Mouse (Mus musculus) left cerebral cortex, postnatal 10 days (tissue): ENCODE measurements around the gene Gm21970. TPM values are rescaled to one million over a fixed set of nuclear protein-coding genes. Genes with fewer than 3 reads are reported as not detected.

Experiments
- DNase-seq, 2 experiments: peaks; one replicate each; pipeline ENCODE4 v3.0.0; 2021 to 2022; ENCODE audit warnings: low spot score in 2 of 2, mixed read lengths in 1 of 2; ENCODE audit errors: extremely low spot score in 1 of 2
- intact Hi-C: fragments of 180-260 bp; cut with DNase I; formaldehyde crosslinking; loops from one replicate; pipeline ENCODE4 v1.15.1; 2025
- total RNA-seq, 2 experiments: library from RNA; stranded (reverse); gene quantifications; 2 replicates each; pipeline ENCODE4 v1.2.3; 2021

Gene Gm21970
- not detected for total RNA-seq

GRCm38 (mm10) chr16:91391421-91391820, at the start of gene Gm21970:
Gene Gm21970 (plus strand): TSS chr16:91391721.
- no peak for DNase-seq
- intact Hi-C loops = no loop called here

GRCm38 (mm10) chr16:91346491-91346890, 45.0 kb upstream of the Gm21970 start:
- intact Hi-C loops = no loop called here
- DNase-seq = no peak

- intact Hi-C loops = no loop called here
- no peak for DNase-seq
These were observed 43.8 kb upstream of the Gm21970 start for GRCm38 (mm10) chr16:91347491-91348263.

GRCm38 (mm10) chr16:91348264-91348565, 43.3 kb upstream of the Gm21970 start:
- no peak for DNase-seq
- intact Hi-C loops = no loop called here

GRCm38 (mm10) chr16:91348588-91349330, 42.8 kb upstream of the Gm21970 start:
- no peak for DNase-seq
- intact Hi-C loops = no loop called here

- intact Hi-C loops = loop anchor here (2.0 to 5.0 kb wide), 3 partner anchors 130 to 271 kb away; no protein-coding TSS in a partner anchor
- DNase-seq = peak; percentile 78 to 81
These were observed 39.4 kb upstream of the Gm21970 start for GRCm38 (mm10) chr16:91352084-91352562.

GRCm38 (mm10) chr16:91352749-91353148, 38.8 kb upstream of the Gm21970 start:
- DNase-seq = no peak
- intact Hi-C loops = loop anchor here (2.0 to 5.0 kb wide), 3 partner anchors 130 to 272 kb away; no protein-coding TSS in a partner anchor

- intact Hi-C loops = loop anchor here (2.0 to 5.0 kb wide), 3 partner anchors 131 to 272 kb away; no protein-coding TSS in a partner anchor
These were observed 38.3 kb upstream of the Gm21970 start for GRCm38 (mm10) chr16:91353177-91353576.

GRCm38 (mm10) chr16:91353638-91354037, 37.9 kb upstream of the Gm21970 start:
- intact Hi-C loops = loop anchor here (2.0 to 5.0 kb wide), 3 partner anchors 131 to 273 kb away; no protein-coding TSS in a partner anchor
- DNase-seq = no peak

More at GRCm38 (mm10) chr16:91353177-91353576, 38.3 kb upstream of the Gm21970 start:
- DNase-seq = no peak

- no peak for DNase-seq
- intact Hi-C loops = loop anchor here (5.0 kb wide), 2 partner anchors 132 to 192 kb away; no protein-coding TSS in a partner anchor
These were observed 36.9 kb upstream of the Gm21970 start for GRCm38 (mm10) chr16:91354599-91354998.

- DNase-seq = peak in 1 of 2 experiments; percentile 23
- intact Hi-C loops = no loop called here
These were observed 36.4 kb upstream of the Gm21970 start for GRCm38 (mm10) chr16:91355160-91355559.

GRCm38 (mm10) chr16:91356760-91357525, 34.6 kb upstream of the Gm21970 start:
- intact Hi-C loops = no loop called here
- no peak for DNase-seq

GRCm38 (mm10) chr16:91357526-91357900, 34.0 kb upstream of the Gm21970 start:
- intact Hi-C loops = no loop called here
- DNase-seq = no peak

- peak in 1 of 2 experiments; percentile 74 for DNase-seq
- intact Hi-C loops = no loop called here
These were observed 33.0 kb upstream of the Gm21970 start for GRCm38 (mm10) chr16:91358555-91358954.

GRCm38 (mm10) chr16:91359531-91359930, 32.0 kb upstream of the Gm21970 start:
- intact Hi-C loops = no loop called here
- no peak for DNase-seq

GRCm38 (mm10) chr16:91360162-91360561, 31.4 kb upstream of the Gm21970 start:
- no peak for DNase-seq
- intact Hi-C loops = no loop called here

GRCm38 (mm10) chr16:91362006-91362405, 29.5 kb upstream of the Gm21970 start:
- intact Hi-C loops = no loop called here

GRCm38 (mm10) chr16:91362616-91363272, 28.8 kb upstream of the Gm21970 start:
- intact Hi-C loops = no loop called here
- DNase-seq = peak in 1 of 2 experiments; percentile 67

More at GRCm38 (mm10) chr16:91362006-91362405, 29.5 kb upstream of the Gm21970 start:
- DNase-seq = no peak
